Mouse (Mus musculus): ENCODE measurements at regions not wholly inside any gene's neighbourhood (a gene's known extent, or its start where the extent isn't known, plus 50 kb on each side); places are given as distances from the start of the nearest gene placed in this dataset.

- Histone ChIP-seq H3K4me2 (no peak overlapping the region), H3K36me3 (no peaks in the 10 kb centered on the region), H3K4me3 (no peak overlapping the region), H3K27me3 (replicated peaks) (no peaks in the 10 kb centered on the region), H3K9me3 (no peaks in the 10 kb centered on the region), H3K4me1 (peaks cover 26% of the 10 kb centered on the region), H3K27ac (replicated peaks) (no peak overlapping the region), H3K9ac (no peak overlapping the region)
- WGBS = 58% methylated on average over 10 of the region's 10 CpGs
- ATAC-seq (ENCODE audit: extremely low read depth, insufficient number of reproducible peaks, low FRiP score, low TSS enrichment) = no peak
Observed at GRCm38 (mm10) chr1:88623040-88623439, 79.0 kb downstream of the Arl4c start.

GRCm38 (mm10) chr1:88622356-88622755 lies 79.7 kb downstream of the Arl4c start:
- H3K4me1 ChIP-seq = peaks cover 26% of the 10 kb centered on the region
- H3K4me2 ChIP-seq = no peak overlapping the region
- no peak overlapping the region for H3K4me3 ChIP-seq
- 77% methylated on average over 6 of the region's 6 CpGs for WGBS
- no peak for ATAC-seq (ENCODE audit: extremely low read depth, insufficient number of reproducible peaks, low FRiP score, low TSS enrichment)
- H3K9ac ChIP-seq = no peak overlapping the region
- no peak overlapping the region for H3K27ac ChIP-seq (replicated peaks)
- no peaks in the 10 kb centered on the region for H3K9me3 ChIP-seq
- no peaks in the 10 kb centered on the region for H3K27me3 ChIP-seq (replicated peaks)
- no peaks in the 10 kb centered on the region for H3K36me3 ChIP-seq

GRCm38 (mm10) chr1:88621214-88621613 lies 80.8 kb downstream of the Arl4c start:
- peaks cover 26% of the 10 kb centered on the region for H3K4me1 ChIP-seq
- H3K4me3 ChIP-seq = no peak overlapping the region
- H3K27ac ChIP-seq (replicated peaks) = no peak overlapping the region; the same call in 1 of the 2 replicates
- no peak for ATAC-seq (ENCODE audit: extremely low read depth, insufficient number of reproducible peaks, low FRiP score, low TSS enrichment)
- no peaks in the 10 kb centered on the region for H3K27me3 ChIP-seq (replicated peaks)
- 49% methylated on average over 2 of the region's 2 CpGs for WGBS
- H3K36me3 ChIP-seq = no peaks in the 10 kb centered on the region
- H3K4me2 ChIP-seq = no peak overlapping the region
- peaks cover 2% of the 10 kb centered on the region; the same call in 1 of the 2 replicates for H3K9me3 ChIP-seq
- H3K9ac ChIP-seq = no peak overlapping the region

- H3K4me3 ChIP-seq = no peak overlapping the region
- H3K36me3 ChIP-seq = no peaks in the 10 kb centered on the region
- no peak overlapping the region for H3K27ac ChIP-seq (replicated peaks)
- no peak overlapping the region for H3K9ac ChIP-seq
- ATAC-seq (ENCODE audit: extremely low read depth, insufficient number of reproducible peaks, low FRiP score, low TSS enrichment) = no peak
- peaks cover 2% of the 10 kb centered on the region; the same call in 1 of the 2 replicates for H3K9me3 ChIP-seq
- H3K27me3 ChIP-seq (replicated peaks) = no peaks in the 10 kb centered on the region
- 43% methylated on average over 2 of the region's 2 CpGs for WGBS
- H3K4me2 ChIP-seq = no peak overlapping the region
- peaks cover 9% of the 10 kb centered on the region; the same call in 1 of the 2 replicates for H3K4me1 ChIP-seq
Observed at GRCm38 (mm10) chr1:88613007-88613406, 89.0 kb downstream of the Arl4c start.

GRCm38 (mm10) chr1:88611241-88611640 lies 90.8 kb downstream of the Arl4c start:
- H3K4me1 ChIP-seq = peaks cover 9% of the 10 kb centered on the region; the same call in 1 of the 2 replicates
- no peaks in the 10 kb centered on the region for H3K36me3 ChIP-seq
- 66% methylated on average over 5 of the region's 5 CpGs for WGBS
- H3K9me3 ChIP-seq = no peaks in the 10 kb centered on the region
- no peaks in the 10 kb centered on the region for H3K27me3 ChIP-seq (replicated peaks)
- H3K4me2 ChIP-seq = no peak overlapping the region
- H3K9ac ChIP-seq = no peak overlapping the region
- H3K4me3 ChIP-seq = no peak overlapping the region
- no peak for ATAC-seq (ENCODE audit: extremely low read depth, insufficient number of reproducible peaks, low FRiP score, low TSS enrichment)
- H3K27ac ChIP-seq (replicated peaks) = no peak overlapping the region

- Histone ChIP-seq H3K4me2 (no peak overlapping the region), H3K9ac (no peak overlapping the region), H3K27ac (replicated peaks) (no peak overlapping the region), H3K4me3 (no peak overlapping the region), H3K36me3 (no peaks in the 10 kb centered on the region), H3K27me3 (replicated peaks) (no peaks in the 10 kb centered on the region), H3K9me3 (no peaks in the 10 kb centered on the region), H3K4me1 (peaks cover 9% of the 10 kb centered on the region; the same call in 1 of the 2 replicates)
- 83% methylated on average over 9 of the region's 9 CpGs for WGBS
- ATAC-seq (ENCODE audit: extremely low read depth, insufficient number of reproducible peaks, low FRiP score, low TSS enrichment) = no peak
Observed at GRCm38 (mm10) chr1:88610810-88611209, 91.2 kb downstream of the Arl4c start.

- Histone ChIP-seq H3K4me1 (peaks cover 9% of the 10 kb centered on the region; the same call in 1 of the 2 replicates), H3K27ac (replicated peaks) (no peak overlapping the region), H3K36me3 (no peaks in the 10 kb centered on the region), H3K4me3 (no peak overlapping the region), H3K27me3 (replicated peaks) (no peaks in the 10 kb centered on the region; the same call in 1 of the 2 replicates), H3K4me2 (0 out of 2 replicates have a peak overlapping the region, but pooled peaks have one; percentile 9), H3K9ac (no peak overlapping the region), H3K9me3 (no peaks in the 10 kb centered on the region)
- 45% methylated on average over 8 of the region's 8 CpGs for WGBS
- ATAC-seq (ENCODE audit: extremely low read depth, insufficient number of reproducible peaks, low FRiP score, low TSS enrichment) = no peak
Observed at GRCm38 (mm10) chr1:88608826-88609225, 93.2 kb downstream of the Arl4c start.

GRCm38 (mm10) chr1:88608236-88608635 lies 93.8 kb downstream of the Arl4c start:
- Histone ChIP-seq H3K9ac (no peak overlapping the region), H3K27me3 (replicated peaks) (no peaks in the 10 kb centered on the region; the same call in 1 of the 2 replicates), H3K9me3 (no peaks in the 10 kb centered on the region), H3K4me2 (no peak overlapping the region), H3K27ac (replicated peaks) (no peak overlapping the region), H3K36me3 (no peaks in the 10 kb centered on the region), H3K4me3 (no peak overlapping the region), H3K4me1 (peaks cover 9% of the 10 kb centered on the region; the same call in 1 of the 2 replicates)
- WGBS = 44% methylated on average over 8 of the region's 8 CpGs
- ATAC-seq (ENCODE audit: extremely low read depth, insufficient number of reproducible peaks, low FRiP score, low TSS enrichment) = no peak

- no peak overlapping the region for H3K27ac ChIP-seq (replicated peaks)
- no peak for ATAC-seq (ENCODE audit: extremely low read depth, insufficient number of reproducible peaks, low FRiP score, low TSS enrichment)
Observed at GRCm38 (mm10) chr1:88605616-88606190, 95.8 kb upstream of the Glrp1 start.

GRCm38 (mm10) chr1:88602241-88602640 lies 92.4 kb upstream of the Glrp1 start:
- Histone ChIP-seq H3K9me3 (no peaks in the 10 kb centered on the region), H3K36me3 (no peaks in the 10 kb centered on the region), H3K4me3 (no peak overlapping the region), H3K4me1 (no peaks in the 10 kb centered on the region), H3K4me2 (no peak overlapping the region), H3K27me3 (replicated peaks) (no peaks in the 10 kb centered on the region; the same call in 1 of the 2 replicates), H3K9ac (no peak overlapping the region), H3K27ac (replicated peaks) (no peak overlapping the region)
- 55% methylated on average over 3 of the region's 3 CpGs for WGBS
- ATAC-seq (ENCODE audit: extremely low read depth, insufficient number of reproducible peaks, low FRiP score, low TSS enrichment) = no peak

More at GRCm38 (mm10) chr1:88605616-88606190, 95.8 kb upstream of the Glrp1 start:
- Histone ChIP-seq H3K4me3 (no peak overlapping the region), H3K36me3 (no peaks in the 10 kb centered on the region), H3K27me3 (replicated peaks) (no peaks in the 10 kb centered on the region; the same call in 1 of the 2 replicates), H3K4me1 (peaks cover 9% of the 10 kb centered on the region; the same call in 1 of the 2 replicates), H3K9me3 (no peaks in the 10 kb centered on the region), H3K4me2 (no peak overlapping the region), H3K9ac (no peak overlapping the region)
- 41% methylated on average over 14 of the region's 14 CpGs for WGBS

GRCm38 (mm10) chr1:88601801-88602200 lies 91.9 kb upstream of the Glrp1 start:
- Histone ChIP-seq H3K36me3 (no peaks in the 10 kb centered on the region), H3K27ac (replicated peaks) (no peak overlapping the region), H3K27me3 (replicated peaks) (no peaks in the 10 kb centered on the region; the same call in 1 of the 2 replicates), H3K4me2 (no peak overlapping the region), H3K4me3 (no peak overlapping the region), H3K9ac (no peak overlapping the region), H3K4me1 (no peaks in the 10 kb centered on the region), H3K9me3 (no peaks in the 10 kb centered on the region)
- ATAC-seq (ENCODE audit: extremely low read depth, insufficient number of reproducible peaks, low FRiP score, low TSS enrichment) = no peak
- 61% methylated on average over 8 of the region's 8 CpGs for WGBS

GRCm38 (mm10) chr1:88600145-88600544 lies 90.3 kb upstream of the Glrp1 start:
- no peaks in the 10 kb centered on the region for H3K9me3 ChIP-seq
- WGBS = 65% methylated on average over 1 of the region's 1 CpGs
- no peak overlapping the region for H3K4me3 ChIP-seq
- H3K27me3 ChIP-seq (replicated peaks) = no peaks in the 10 kb centered on the region
- no peak overlapping the region for H3K27ac ChIP-seq (replicated peaks)
- H3K36me3 ChIP-seq = no peaks in the 10 kb centered on the region
- H3K4me1 ChIP-seq = no peaks in the 10 kb centered on the region
- no peak overlapping the region for H3K4me2 ChIP-seq
- no peak for ATAC-seq (ENCODE audit: extremely low read depth, insufficient number of reproducible peaks, low FRiP score, low TSS enrichment)
- H3K9ac ChIP-seq = no peak overlapping the region
